Mouse (Mus musculus) ovary, postnatal 36 days (tissue): ENCODE data around the gene Clk3.
"Not testable (repeated sequence)": the region's sequence is repeated elsewhere in the genome, so short reads cannot be mapped to it uniquely, and the experiment has no call there.

Experiments
- DNase-seq: peaks from one replicate; pipeline ENCODE4 v3.0.0; 2022; ENCODE audit warnings: low spot score, mixed read lengths

Gene Clk3

GRCm38 (mm10) chr9:57723315-57723715, 42.3 kb downstream of the Clk3 start:
- peak; percentile 54 for DNase-seq

GRCm38 (mm10) chr9:57722371-57722770, 43.3 kb downstream of the Clk3 start:
- DNase-seq: no peak

DNA sequence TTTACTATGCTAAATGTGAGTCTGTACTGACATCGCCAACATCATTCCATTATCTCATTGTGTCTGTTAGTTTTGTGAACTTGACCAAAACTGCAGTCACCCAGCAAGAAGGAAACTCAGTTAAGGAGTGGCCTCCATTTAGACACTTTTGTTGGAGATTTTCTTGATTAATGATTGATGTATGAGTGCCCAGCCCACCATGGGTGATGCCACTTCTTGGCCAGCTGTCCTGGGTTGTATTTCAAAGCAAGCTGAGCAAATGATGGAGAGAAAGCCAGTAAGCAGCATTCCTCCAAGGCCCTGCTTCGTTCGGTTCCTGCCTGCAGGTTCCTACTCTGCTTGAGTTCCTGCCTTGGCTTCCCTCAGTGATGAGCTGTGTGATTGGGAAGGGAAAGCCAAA, 44.9 kb downstream of the Clk3 start:
- DNase-seq: no peak

DNA sequence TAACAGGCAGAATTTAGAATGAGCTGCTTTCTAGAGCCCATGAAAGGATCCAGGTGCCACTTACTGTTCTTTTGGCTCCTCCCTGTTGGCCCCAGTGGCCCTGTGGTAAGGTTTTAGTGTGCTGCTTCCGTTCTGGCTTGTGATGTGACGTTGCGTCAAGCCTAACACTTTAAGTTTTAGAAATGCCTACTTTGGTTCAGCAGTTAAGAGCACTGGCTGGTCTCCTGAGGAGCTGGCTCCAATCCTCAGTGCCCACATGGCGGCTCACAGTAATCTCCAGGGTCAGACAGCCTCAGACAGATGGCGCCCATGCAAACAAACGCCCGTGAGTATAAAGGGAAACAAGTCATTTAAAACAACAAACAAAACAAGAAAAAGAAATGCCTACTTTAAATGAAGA, 47.3 kb downstream of the Clk3 start:
- no peak for DNase-seq

GRCm38 (mm10) chr9:57712194-57712593, 53.5 kb downstream of the Clk3 start:
- DNase-seq: no peak

GRCm38 (mm10) chr9:57710214-57710613, 55.4 kb downstream of the Clk3 start:
- not testable (repeated sequence) for DNase-seq

GRCm38 (mm10) chr9:57708720-57709274, 56.9 kb downstream of the Clk3 start:
- no peak for DNase-seq

DNA sequence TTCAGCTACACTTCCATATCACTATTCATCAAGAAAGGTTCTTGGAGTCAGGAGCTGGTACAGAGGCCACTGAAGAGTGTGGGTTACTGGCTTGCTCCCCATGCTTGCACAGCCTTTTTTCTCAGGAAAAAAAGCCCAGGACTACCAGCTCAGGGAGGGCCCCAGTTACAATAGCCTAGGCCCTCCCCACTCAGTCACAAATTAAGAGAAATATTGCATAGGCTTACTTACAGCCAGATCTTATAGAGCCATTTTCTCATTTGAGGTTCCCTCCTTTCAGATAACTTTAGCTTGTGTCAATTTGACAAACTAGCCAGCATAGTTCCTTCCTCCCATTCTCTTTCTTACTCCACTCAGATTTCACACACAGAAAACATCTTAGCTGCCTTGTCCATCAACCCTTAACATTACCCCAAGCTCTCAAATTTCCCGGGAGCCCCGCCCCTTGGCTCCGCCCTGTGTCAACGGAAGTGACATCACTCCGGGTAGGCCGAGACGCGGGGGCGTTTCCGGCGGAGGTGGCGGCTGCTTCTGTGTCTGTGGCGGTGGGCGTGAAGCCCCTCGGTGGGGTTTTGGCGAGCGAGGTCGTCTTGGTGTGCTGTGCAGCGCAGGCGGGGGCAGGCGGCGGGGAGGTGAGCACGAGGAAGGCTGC, 57.5 kb downstream of the Clk3 start, which contains the start of gene Edc3:
Edc3 (plus strand) TSS at position 473 of the 652 bp plus-strand sequence.
- peak; percentile 88 for DNase-seq

DNA sequence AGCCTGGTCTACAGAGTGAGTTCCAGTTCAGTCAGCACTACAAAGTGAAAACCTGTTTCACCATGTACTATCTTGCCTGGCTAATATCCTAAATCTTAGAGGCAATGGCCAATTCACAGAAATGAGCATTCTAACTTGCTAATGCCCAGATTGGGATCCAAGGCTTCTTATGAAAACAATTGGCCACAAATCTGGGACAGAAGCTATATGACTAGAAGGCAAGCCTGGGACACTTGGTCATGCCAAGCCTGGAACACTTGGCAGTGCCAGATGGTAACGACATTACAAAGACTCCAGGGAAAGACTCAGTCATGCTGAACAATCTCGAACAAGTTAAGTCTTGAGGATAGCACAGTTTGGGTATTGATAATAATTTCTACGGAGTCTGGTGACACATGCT, 59.2 kb downstream of the Clk3 start:
- no peak for DNase-seq
